Mouse (Mus musculus): ENCODE data around the gene Trappc6a. TPM values are rescaled to one million over a fixed set of nuclear protein-coding genes. Genes with fewer than 3 reads are reported as not detected.
"Not testable (repeated sequence)": the region's sequence is repeated elsewhere in the genome, so short reads cannot be mapped to it uniquely, and the experiment has no call there.

Gene Trappc6a
- polyA plus RNA-seq, 1 experiment from 2014 or later = 103 TPM

GRCm38 (mm10) chr7:19509786-19510185, 1.6 kb downstream of the Trappc6a start:
- peaks cover 21% of the 10 kb centered on the region for H3K4me1 ChIP-seq
- H3K27me3 ChIP-seq (replicated peaks) = no peaks in the 10 kb centered on the region
- no peak overlapping the region for H3K4me3 ChIP-seq (replicated peaks)
- no peaks in the 10 kb centered on the region for H3K36me3 ChIP-seq
- H3K4me2 ChIP-seq = peak overlapping the region; percentile 98
- no peaks in the 10 kb centered on the region for H3K9me3 ChIP-seq
- no peak overlapping the region for H3K9ac ChIP-seq
- no peak overlapping the region for H3K27ac ChIP-seq
- WGBS = 95% methylated on average over 7 of the region's 7 CpGs
- ATAC-seq (ENCODE audit: insufficient read depth, low FRiP score, low read depth) = no peak

- not testable (repeated sequence) for H3K27ac ChIP-seq; H3K27me3 ChIP-seq (replicated peaks); H3K36me3 ChIP-seq; H3K9ac ChIP-seq; ATAC-seq (ENCODE audit: insufficient read depth, low FRiP score, low read depth); H3K4me2 ChIP-seq; H3K4me3 ChIP-seq (replicated peaks); H3K9me3 ChIP-seq
- peaks cover 17% of the 10 kb centered on the region for H3K4me1 ChIP-seq
- WGBS = 87% methylated on average over 7 of the region's 7 CpGs
Measured at GRCm38 (mm10) chr7:19511934-19512333, 3.7 kb downstream of the Trappc6a start.

- 74% methylated on average over 6 of the region's 6 CpGs for WGBS
- peaks cover 12% of the 10 kb centered on the region for H3K4me1 ChIP-seq
- no peak overlapping the region for H3K9ac ChIP-seq
- no peaks in the 10 kb centered on the region for H3K9me3 ChIP-seq
- no peaks in the 10 kb centered on the region for H3K27me3 ChIP-seq (replicated peaks)
- H3K4me3 ChIP-seq (replicated peaks) = no peak overlapping the region
- H3K4me2 ChIP-seq = no peak overlapping the region
- no peak overlapping the region for H3K27ac ChIP-seq
- H3K36me3 ChIP-seq = no peaks in the 10 kb centered on the region
- ATAC-seq (ENCODE audit: insufficient read depth, low FRiP score, low read depth) = no peak
Measured at GRCm38 (mm10) chr7:19512353-19512752, 4.2 kb downstream of the Trappc6a start.

GRCm38 (mm10) chr7:19517652-19518365, 9.6 kb downstream of the Trappc6a start, which contains the start of gene Nkpd1:
Gene Nkpd1 (plus strand): TSS chr7:19517838.
- Histone ChIP-seq H3K9ac (no peak within 1 kb of the TSS), H3K27ac (no peak within 1 kb of the TSS), H3K4me2 (peak within 1 kb of the TSS; percentile 47), H3K9me3 (no peaks in the 10 kb centered on the region), H3K4me1 (peaks cover 9% of the 10 kb centered on the region), H3K4me3 (replicated peaks) (peak within 1 kb of the TSS; percentile 0; the same call in 1 of the 2 replicates), H3K27me3 (replicated peaks) (peaks cover 50% of the 10 kb centered on the region), H3K36me3 (no peaks in the 10 kb centered on the region)
- no peak for ATAC-seq (ENCODE audit: insufficient read depth, low FRiP score, low read depth)
- 5% methylated on average over 22 of the region's 29 CpGs for WGBS

- Histone ChIP-seq H3K36me3 (no peaks in the 10 kb centered on the region), H3K9me3 (no peaks in the 10 kb centered on the region), H3K9ac (no peak overlapping the region), H3K4me3 (replicated peaks) (peak overlapping the region; percentile 17; the same call in 1 of the 2 replicates), H3K27ac (no peak overlapping the region), H3K27me3 (replicated peaks) (peaks cover 73% of the 10 kb centered on the region), H3K4me2 (peak overlapping the region; percentile 45), H3K4me1 (peaks cover 27% of the 10 kb centered on the region)
- ATAC-seq (ENCODE audit: insufficient read depth, low FRiP score, low read depth) = no peak
- WGBS = 7% methylated on average over 23 of the region's 23 CpGs
Measured at GRCm38 (mm10) chr7:19520032-19520431, 11.8 kb downstream of the Trappc6a start.

- Histone ChIP-seq H3K9ac (no peak overlapping the region), H3K4me1 (peaks cover 27% of the 10 kb centered on the region)
Measured at GRCm38 (mm10) chr7:19523017-19523756, 15.0 kb downstream of the Trappc6a start.

GRCm38 (mm10) chr7:19523757-19524419, 15.7 kb downstream of the Trappc6a start:
- H3K27me3 ChIP-seq (replicated peaks) = peaks cover 67% of the 10 kb centered on the region
- no peaks in the 10 kb centered on the region for H3K9me3 ChIP-seq
- H3K27ac ChIP-seq = no peak overlapping the region
- 1% methylated on average over 64 of the region's 64 CpGs for WGBS
- peak; percentile 29; the same call in 1 of the 2 replicates for ATAC-seq (ENCODE audit: insufficient read depth, low FRiP score, low read depth)
- H3K4me2 ChIP-seq = peak overlapping the region; percentile 95
- H3K36me3 ChIP-seq = no peaks in the 10 kb centered on the region
- H3K9ac ChIP-seq = 0 out of 2 replicates have a peak overlapping the region, but pooled peaks have one; percentile 6
- H3K4me3 ChIP-seq (replicated peaks) = peak overlapping the region; percentile 44
- H3K4me1 ChIP-seq = peaks cover 27% of the 10 kb centered on the region

More at GRCm38 (mm10) chr7:19523017-19523756, 15.0 kb downstream of the Trappc6a start:
- H3K27me3 ChIP-seq (replicated peaks) = peaks cover 74% of the 10 kb centered on the region
- no peak for ATAC-seq (ENCODE audit: insufficient read depth, low FRiP score, low read depth)
- no peaks in the 10 kb centered on the region for H3K9me3 ChIP-seq
- peak overlapping the region; percentile 95 for H3K4me2 ChIP-seq
- H3K36me3 ChIP-seq = no peaks in the 10 kb centered on the region
- 9% methylated on average over 72 of the region's 72 CpGs for WGBS
- no peak overlapping the region for H3K27ac ChIP-seq
- peak overlapping the region; percentile 44 for H3K4me3 ChIP-seq (replicated peaks)

- WGBS = 16% methylated on average over 24 of the region's 24 CpGs
- Histone ChIP-seq H3K9me3 (no peaks in the 10 kb centered on the region), H3K36me3 (0 out of 2 replicates have a peak, but pooled peaks cover under 1% of the 10 kb centered on the region), H3K4me2 (peak overlapping the region; percentile 95), H3K27ac (no peak overlapping the region), H3K9ac (0 out of 2 replicates have a peak overlapping the region, but pooled peaks have one; percentile 6), H3K4me3 (replicated peaks) (peak overlapping the region; percentile 44), H3K27me3 (replicated peaks) (peaks cover 60% of the 10 kb centered on the region), H3K4me1 (peaks cover 27% of the 10 kb centered on the region)
- ATAC-seq (ENCODE audit: insufficient read depth, low FRiP score, low read depth) = no peak
Measured at GRCm38 (mm10) chr7:19524420-19525104, 16.4 kb downstream of the Trappc6a start.

GRCm38 (mm10) chr7:19525105-19525481, 16.9 kb downstream of the Trappc6a start:
- H3K9me3 ChIP-seq = no peaks in the 10 kb centered on the region
- WGBS = 81% methylated on average over 2 of the region's 2 CpGs
- no peak overlapping the region for H3K27ac ChIP-seq
- peaks cover 22% of the 10 kb centered on the region for H3K4me1 ChIP-seq
- peaks cover 55% of the 10 kb centered on the region for H3K27me3 ChIP-seq (replicated peaks)
- H3K36me3 ChIP-seq = 0 out of 2 replicates have a peak, but pooled peaks cover 4% of the 10 kb centered on the region
- H3K4me3 ChIP-seq (replicated peaks) = no peak overlapping the region
- ATAC-seq (ENCODE audit: insufficient read depth, low FRiP score, low read depth) = no peak
- no peak overlapping the region for H3K4me2 ChIP-seq
- H3K9ac ChIP-seq = no peak overlapping the region

GRCm38 (mm10) chr7:19531077-19531476, 22.9 kb downstream of the Trappc6a start:
- peaks cover 45% of the 10 kb centered on the region for H3K36me3 ChIP-seq

GRCm38 (mm10) chr7:19532240-19532639, 24.0 kb downstream of the Trappc6a start:
- H3K9ac ChIP-seq = no peak overlapping the region
- 84% methylated on average over 13 of the region's 14 CpGs for WGBS
- H3K36me3 ChIP-seq = peaks cover 45% of the 10 kb centered on the region
- H3K4me3 ChIP-seq (replicated peaks) = no peak overlapping the region
- H3K27me3 ChIP-seq (replicated peaks) = no peaks in the 10 kb centered on the region
- no peak overlapping the region for H3K27ac ChIP-seq
- no peaks in the 10 kb centered on the region for H3K4me1 ChIP-seq
- no peaks in the 10 kb centered on the region for H3K9me3 ChIP-seq
- no peak for ATAC-seq (ENCODE audit: insufficient read depth, low FRiP score, low read depth)
- H3K4me2 ChIP-seq = no peak overlapping the region

More at GRCm38 (mm10) chr7:19531077-19531476, 22.9 kb downstream of the Trappc6a start:
- H3K27me3 ChIP-seq (replicated peaks) = no peaks in the 10 kb centered on the region
- H3K4me3 ChIP-seq (replicated peaks) = no peak overlapping the region
- no peak overlapping the region for H3K9ac ChIP-seq
- no peaks in the 10 kb centered on the region for H3K4me1 ChIP-seq
- ATAC-seq (ENCODE audit: insufficient read depth, low FRiP score, low read depth) = no peak
- no peak overlapping the region for H3K27ac ChIP-seq
- no peaks in the 10 kb centered on the region for H3K9me3 ChIP-seq
- WGBS = 73% methylated on average over 10 of the region's 10 CpGs
- H3K4me2 ChIP-seq = no peak overlapping the region
